Mouse (Mus musculus) midbrain, embryonic 12.5 days (tissue): ENCODE measurements around the gene Cdiptos. TPM values are rescaled to one million over a fixed set of nuclear protein-coding genes. Genes with fewer than 3 reads are reported as not detected.

ENCODE experiments used
- ATAC-seq: fragments of 200-750 bp; cut with Nextera tagmentation; 2 replicates; pipeline ENCODE4 v1.8.0; 2017; ENCODE audit warnings: low read depth, moderate TSS enrichment, moderate library complexity; ENCODE audit not compliant: low FRiP score
- H3K27ac ChIP-seq: fragments of 300-500 bp; sonication (generic); replicated peaks from 2 replicates; pipeline ENCODE4 v1.5.1; 2016; ENCODE audit warnings: mild to moderate bottlenecking
- H3K27me3 ChIP-seq: fragments of 300-500 bp; sonication (generic); 2 replicates; pipeline ENCODE4 v1.6.1; 2016; ENCODE audit warnings: mild to moderate bottlenecking
- H3K36me3 ChIP-seq: fragments of 300-500 bp; sonication (generic); 2 replicates; pipeline ENCODE4 v1.6.1; 2016
- H3K4me1 ChIP-seq: fragments of 300-500 bp; sonication (generic); 2 replicates; pipeline ENCODE4 v1.6.1; 2016
- H3K4me2 ChIP-seq: fragments of 300-500 bp; sonication (generic); replicated peaks from 2 replicates; pipeline ENCODE4 v1.6.1; 2016; ENCODE audit warnings: mild to moderate bottlenecking, moderate library complexity
- H3K4me3 ChIP-seq: fragments of 300-500 bp; sonication (generic); 2 replicates; pipeline ENCODE4 v1.5.1; 2016; ENCODE audit warnings: mild to moderate bottlenecking
- H3K9ac ChIP-seq: fragments of 300-500 bp; sonication (generic); replicated peaks from 2 replicates; pipeline ENCODE4 v1.6.1; 2016; ENCODE audit warnings: mild to moderate bottlenecking, moderate library complexity
- H3K9me3 ChIP-seq: fragments of 300-500 bp; sonication (generic); 2 replicates; pipeline ENCODE4 v1.6.1; 2016; ENCODE audit warnings: mild to moderate bottlenecking
- WGBS: fragments of 180-500 bp; shearing (Covaris S2); methylation state at CpG from one replicate; pipeline ENCODE4 v1.1.7; 2016; 5-methylcytosine and 5-hydroxymethylcytosine counted together
- polyA plus RNA-seq: library from polyadenylated mRNA; unstranded; fragments of >200 nt; fragmentation: Nextera tagmentation; extraction: Ambion mirVana; gene quantifications from 2 replicates; pipeline ENCODE4 v1.2.1, GENCODE M21; 2016

Gene Cdiptos
- polyA plus RNA-seq, 1 experiment from 2014 or later, result 1.0 TPM

DNA sequence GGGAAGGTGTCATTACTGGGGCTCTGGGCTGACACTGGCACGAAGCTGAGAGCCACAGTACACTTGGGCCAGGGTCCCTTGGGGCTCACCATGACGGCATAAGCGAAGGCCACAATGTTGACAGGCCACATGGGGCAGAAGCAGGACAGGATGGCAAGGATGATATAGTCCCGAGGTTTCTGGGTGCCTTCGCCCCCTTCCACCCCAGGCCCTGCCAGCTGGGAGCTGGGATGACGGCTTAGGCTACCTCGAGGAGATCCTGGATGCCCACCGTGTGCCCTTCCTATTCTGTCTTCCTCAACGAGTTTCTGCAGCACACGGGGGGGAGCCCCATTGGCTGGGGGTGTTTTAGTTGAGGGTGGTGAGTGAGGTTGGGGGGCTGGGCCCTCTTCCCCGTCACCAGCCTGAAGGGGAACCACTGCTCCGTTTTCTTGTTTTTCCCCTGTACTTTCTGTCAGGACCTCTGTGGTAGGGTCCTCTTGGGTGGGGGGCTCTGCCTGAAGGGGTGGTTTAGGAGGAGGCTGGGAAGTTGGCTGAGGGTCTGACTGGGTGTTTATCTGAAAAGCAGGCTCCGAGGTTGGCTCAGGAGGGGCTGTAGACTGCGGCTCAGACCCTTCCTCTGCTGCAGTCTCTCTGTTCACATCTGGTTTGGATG is 43.5 kb upstream of the Cdiptos start:
- peak overlapping the region; percentile 98 for H3K4me2 ChIP-seq
- 85% methylated on average over 14 of the region's 14 CpGs for WGBS
- peak overlapping the region; percentile 69; the same call in 1 of the 2 replicates for H3K9ac ChIP-seq
- H3K9me3 ChIP-seq, result no peaks in the 10 kb centered on the region
- no peak overlapping the region for H3K27ac ChIP-seq
- peaks cover 87% of the 10 kb centered on the region for H3K4me1 ChIP-seq
- peak overlapping the region; percentile 47; the same call in 1 of the 2 replicates for H3K4me3 ChIP-seq
- no peaks in the 10 kb centered on the region for H3K27me3 ChIP-seq
- H3K36me3 ChIP-seq, result peaks cover 36% of the 10 kb centered on the region
- ATAC-seq, result no peak

GRCm38 (mm10) chr7:127018416-127019305 is 42.8 kb upstream of the Cdiptos start:
- Histone ChIP-seq H3K27ac (peak overlapping the region; percentile 61; the same call in 1 of the 2 replicates), H3K27me3 (no peaks in the 10 kb centered on the region), H3K4me2 (no peak overlapping the region), H3K4me1 (peaks cover 84% of the 10 kb centered on the region), H3K4me3 (0 out of 2 replicates have a peak overlapping the region, but pooled peaks have one; percentile 2), H3K9ac (peak overlapping the region; percentile 25), H3K36me3 (peaks cover 36% of the 10 kb centered on the region), H3K9me3 (no peaks in the 10 kb centered on the region)
- WGBS, result 84% methylated on average over 15 of the region's 15 CpGs
- ATAC-seq, result no peak

- Histone ChIP-seq H3K27me3 (no peaks in the 10 kb centered on the region), H3K4me2 (0 out of 2 replicates have a peak overlapping the region, but pooled peaks have one; percentile 5), H3K4me1 (peaks cover 76% of the 10 kb centered on the region), H3K9me3 (no peaks in the 10 kb centered on the region), H3K36me3 (peaks cover 36% of the 10 kb centered on the region), H3K27ac (peak overlapping the region; percentile 61), H3K9ac (peak overlapping the region; percentile 44; the same call in 1 of the 2 replicates), H3K4me3 (no peak overlapping the region)
- no peak for ATAC-seq
- 61% methylated on average over 6 of the region's 6 CpGs for WGBS
Observed at GRCm38 (mm10) chr7:127017950-127018345, 42.0 kb upstream of the Cdiptos start.

GRCm38 (mm10) chr7:127016971-127017949 is 41.4 kb upstream of the Cdiptos start, which contains the start of gene Pagr1a:
Gene Pagr1a, minus strand, starts transcription at chr7:127017352.
- H3K27me3 ChIP-seq, result no peaks in the 10 kb centered on the region
- H3K9ac ChIP-seq, result peak within 1 kb of the TSS; percentile 92
- peaks cover 35% of the 10 kb centered on the region for H3K36me3 ChIP-seq
- H3K9me3 ChIP-seq, result no peaks in the 10 kb centered on the region
- 4% methylated on average over 39 of the region's 39 CpGs for WGBS
- H3K4me1 ChIP-seq, result peaks cover 70% of the 10 kb centered on the region
- ATAC-seq, result peak; percentile 79
- H3K4me3 ChIP-seq, result peak within 1 kb of the TSS; percentile 74
- peak within 1 kb of the TSS; percentile 95 for H3K27ac ChIP-seq
- H3K4me2 ChIP-seq, result peak within 1 kb of the TSS; percentile 91

- Histone ChIP-seq H3K9me3 (no peaks in the 10 kb centered on the region), H3K27me3 (no peaks in the 10 kb centered on the region), H3K4me3 (peak overlapping the region; percentile 74), H3K4me1 (peaks cover 66% of the 10 kb centered on the region), H3K36me3 (peaks cover 39% of the 10 kb centered on the region), H3K9ac (peak overlapping the region; percentile 92), H3K27ac (peak overlapping the region; percentile 95), H3K4me2 (peak overlapping the region; percentile 91)
- ATAC-seq, result peak; percentile 25
- under 1% methylated on average over 20 of the region's 22 CpGs for WGBS
Observed at GRCm38 (mm10) chr7:127016486-127016938, 40.6 kb upstream of the Cdiptos start.

- Histone ChIP-seq H3K9ac (peak within 1 kb of the TSS; percentile 92), H3K4me2 (peak within 1 kb of the TSS; percentile 91), H3K4me1 (peaks cover 64% of the 10 kb centered on the region), H3K27ac (peak within 1 kb of the TSS; percentile 95), H3K27me3 (no peaks in the 10 kb centered on the region), H3K36me3 (peaks cover 39% of the 10 kb centered on the region), H3K4me3 (peak within 1 kb of the TSS; percentile 74), H3K9me3 (no peaks in the 10 kb centered on the region)
- no peak for ATAC-seq
Observed at GRCm38 (mm10) chr7:127016481-127016485, 40.4 kb upstream of the Cdiptos start, which contains the start of gene Pagr1b. Gene Pagr1b, minus strand, starts transcription at chr7:127016484.

DNA sequence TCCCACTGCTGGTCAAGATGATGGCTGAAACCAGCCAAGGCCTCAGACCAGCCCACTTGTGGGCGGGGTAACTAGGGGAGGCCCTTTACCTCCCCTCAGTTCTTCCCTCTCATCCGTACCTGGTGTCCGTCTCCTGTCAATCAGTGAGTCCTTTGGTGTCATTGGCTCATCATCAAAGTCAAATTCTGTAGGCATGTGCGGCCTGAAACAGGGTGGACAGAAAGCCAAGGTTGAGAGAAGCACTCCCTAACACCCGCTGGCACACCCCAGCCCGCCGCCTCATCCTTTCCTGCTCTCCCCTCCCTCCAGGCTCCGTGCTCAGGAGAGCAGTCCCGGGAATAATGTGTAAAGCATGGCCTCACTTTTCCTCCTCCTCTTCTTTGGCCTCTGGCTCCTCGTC is 40.2 kb upstream of the Cdiptos start:
- peak; percentile 27 for ATAC-seq

GRCm38 (mm10) chr7:127014993-127015392 is 39.1 kb upstream of the Cdiptos start:
- no peaks in the 10 kb centered on the region for H3K9me3 ChIP-seq
- H3K4me3 ChIP-seq, result peak overlapping the region; percentile 74; the same call in 1 of the 2 replicates
- H3K4me1 ChIP-seq, result peaks cover 51% of the 10 kb centered on the region
- H3K9ac ChIP-seq, result no peak overlapping the region
- no peak for ATAC-seq
- H3K27ac ChIP-seq, result no peak overlapping the region
- H3K4me2 ChIP-seq, result peak overlapping the region; percentile 91; the same call in 1 of the 2 replicates
- H3K27me3 ChIP-seq, result no peaks in the 10 kb centered on the region
- peaks cover 43% of the 10 kb centered on the region for H3K36me3 ChIP-seq
- WGBS, result 96% methylated on average over 12 of the region's 12 CpGs

More for the DNA sequence above, 40.2 kb upstream of the Cdiptos start:
- Histone ChIP-seq H3K9me3 (no peaks in the 10 kb centered on the region), H3K4me1 (peaks cover 62% of the 10 kb centered on the region), H3K36me3 (peaks cover 39% of the 10 kb centered on the region), H3K4me3 (peak overlapping the region; percentile 74), H3K9ac (peak overlapping the region; percentile 92), H3K27ac (peak overlapping the region; percentile 95), H3K27me3 (no peaks in the 10 kb centered on the region), H3K4me2 (peak overlapping the region; percentile 91)
- 2% methylated on average over 10 of the region's 10 CpGs for WGBS

GRCm38 (mm10) chr7:127014320-127014719 is 38.4 kb upstream of the Cdiptos start, which contains the start of gene Mvp:
Gene Mvp, minus strand, starts transcription at chr7:127014621.
- Histone ChIP-seq H3K4me2 (peak within 1 kb of the TSS; percentile 91), H3K4me1 (peaks cover 44% of the 10 kb centered on the region), H3K4me3 (peak within 1 kb of the TSS; percentile 74), H3K36me3 (peaks cover 43% of the 10 kb centered on the region), H3K9me3 (no peaks in the 10 kb centered on the region), H3K9ac (peak within 1 kb of the TSS; percentile 92; the same call in 1 of the 2 replicates), H3K27ac (no peak within 1 kb of the TSS), H3K27me3 (no peaks in the 10 kb centered on the region)
- ATAC-seq, result no peak
- WGBS, result 77% methylated on average over 11 of the region's 11 CpGs

GRCm38 (mm10) chr7:127013385-127013784 is 37.5 kb upstream of the Cdiptos start:
- Histone ChIP-seq H3K9ac (no peak overlapping the region), H3K36me3 (peaks cover 43% of the 10 kb centered on the region), H3K4me3 (no peak overlapping the region), H3K27ac (no peak overlapping the region), H3K27me3 (no peaks in the 10 kb centered on the region), H3K4me2 (no peak overlapping the region), H3K4me1 (peaks cover 39% of the 10 kb centered on the region), H3K9me3 (no peaks in the 10 kb centered on the region)
- WGBS, result 97% methylated on average over 6 of the region's 6 CpGs
- ATAC-seq, result no peak

DNA sequence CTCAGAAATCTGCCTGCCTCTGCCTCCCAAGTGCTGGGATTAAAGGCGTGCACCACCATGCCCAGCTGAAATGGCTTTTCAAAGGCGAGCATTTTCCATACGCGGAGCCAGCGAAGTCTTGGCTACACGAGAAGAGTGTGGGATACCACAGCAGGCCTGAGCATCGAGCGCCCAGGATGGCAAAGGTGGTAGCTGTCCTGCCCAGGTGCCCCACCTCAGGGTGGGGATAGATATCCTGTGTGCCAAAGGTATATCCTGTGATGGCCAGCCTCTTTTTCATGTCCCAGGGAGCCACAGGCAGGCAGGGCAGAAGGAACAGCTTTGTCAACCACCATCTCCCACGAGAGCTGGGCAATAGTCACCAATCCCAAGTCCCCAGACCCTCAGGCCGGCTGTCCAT is 36.9 kb upstream of the Cdiptos start:
- no peaks in the 10 kb centered on the region for H3K27me3 ChIP-seq
- H3K4me1 ChIP-seq, result peaks cover 35% of the 10 kb centered on the region
- H3K4me2 ChIP-seq, result no peak overlapping the region
- no peak overlapping the region for H3K9ac ChIP-seq
- no peak for ATAC-seq
- 95% methylated on average over 10 of the region's 10 CpGs for WGBS
- H3K27ac ChIP-seq, result no peak overlapping the region
- peaks cover 43% of the 10 kb centered on the region for H3K36me3 ChIP-seq
- no peak overlapping the region for H3K4me3 ChIP-seq
- H3K9me3 ChIP-seq, result no peaks in the 10 kb centered on the region
